Mouse (Mus musculus): ENCODE results near the gene Tex14. TPM values are rescaled to one million over a fixed set of nuclear protein-coding genes. Genes with fewer than 3 reads are reported as not detected.

Gene Tex14
- 0.21 and 0.24 TPM in 2 replicates for polyA plus RNA-seq (2014; fragmentation: Nextera tagmentation; extraction: Ambion mirVana)

GRCm38 (mm10) chr11:87404876-87405275, at the start of gene Tex14, which contains the start of gene Rad51c:
Gene Tex14, plus strand, starts transcription at chr11:87405065.
Gene Rad51c, minus strand, starts transcription at chr11:87404954.
- H3K4me3 ChIP-seq (ENCODE audit: low read depth, low read length) = peak within 1 kb of the TSS; percentile 58
- no peaks in the 10 kb centered on the region for H3K27me3 ChIP-seq (replicated peaks; ENCODE audit: control insufficient read depth, insufficient read depth, low read length)
- peak within 1 kb of the TSS; percentile 96 for H3K27ac ChIP-seq (ENCODE audit: low read depth, low read length)
- 85% methylated on average over 27 of the region's 27 CpGs for WGBS
- H3K9me3 ChIP-seq (replicated peaks; ENCODE audit: control insufficient read depth, low read length) = no peaks in the 10 kb centered on the region
- ATAC-seq (peak; percentile 27), DNase-seq (ENCODE audit: low spot score) (no peak)
- H3K36me3 ChIP-seq (ENCODE audit: control insufficient read depth, insufficient read depth, low read length) = no peaks in the 10 kb centered on the region
- no peaks in the 10 kb centered on the region; the same call in 1 of the 2 replicates for H3K4me1 ChIP-seq (ENCODE audit: control insufficient read depth, insufficient read depth, low read length)
- peak within 1 kb of the TSS; percentile 69 for H3K4me2 ChIP-seq (ENCODE audit: low read length)
- peak within 1 kb of the TSS; percentile 82 for H3K9ac ChIP-seq (ENCODE audit: low read length)

DNA sequence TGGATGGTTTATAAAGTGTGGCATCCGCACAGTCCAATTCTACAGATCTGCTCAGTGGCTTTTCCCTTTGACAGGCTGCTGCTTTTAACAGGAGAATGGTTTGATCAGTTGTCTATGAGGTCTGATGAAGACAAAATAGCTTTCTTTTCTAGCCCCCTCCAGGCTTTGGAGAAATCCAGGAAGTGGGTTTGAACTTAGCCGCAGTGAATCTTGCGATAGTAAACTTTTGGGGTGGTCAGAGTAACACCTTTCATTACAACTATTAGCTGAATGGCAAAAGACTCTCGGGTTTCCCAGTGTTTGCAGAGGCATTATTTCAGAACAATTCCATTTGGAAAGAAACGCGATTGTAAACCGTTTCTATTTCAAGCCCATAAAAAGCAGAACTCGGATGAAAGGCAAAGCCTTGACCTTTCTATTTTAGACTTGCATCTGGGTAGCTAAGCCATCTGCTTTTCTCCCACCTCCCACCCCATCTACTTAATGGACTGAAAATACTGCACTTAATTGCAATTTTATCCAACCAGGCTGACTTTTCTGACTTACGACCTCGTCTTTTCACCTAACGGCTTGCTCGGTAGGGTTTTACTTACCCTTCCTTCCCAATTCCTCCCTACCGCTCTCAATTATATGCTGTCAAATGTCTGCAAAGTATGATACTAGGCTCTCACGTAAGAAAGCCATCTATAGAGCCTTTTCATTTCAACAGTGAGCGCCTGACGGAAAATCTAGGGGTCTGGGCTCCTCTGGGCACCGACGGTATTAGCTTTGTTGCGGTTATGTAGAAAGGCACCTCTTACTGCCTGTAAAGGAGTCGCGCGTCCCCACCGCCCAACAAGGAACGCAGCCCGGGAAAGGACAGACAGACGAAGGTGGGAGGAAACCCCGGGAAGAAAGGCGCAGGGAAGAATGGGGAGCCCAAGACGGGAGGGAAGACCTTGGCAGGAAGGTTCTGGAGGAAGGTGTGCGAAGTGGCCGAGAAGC, 47.3 kb upstream of the Tex14 start:
- Histone ChIP-seq H3K9me3 (replicated peaks; ENCODE audit: control insufficient read depth, low read length) (no peaks in the 10 kb centered on the region), H3K4me2 (ENCODE audit: low read length) (peak overlapping the region; percentile 65), H3K9ac (ENCODE audit: low read length) (peak overlapping the region; percentile 88), H3K36me3 (ENCODE audit: control insufficient read depth, insufficient read depth, low read length) (no peaks in the 10 kb centered on the region), H3K4me1 (ENCODE audit: control insufficient read depth, insufficient read depth, low read length) (0 out of 2 replicates have a peak, but pooled peaks cover 3% of the 10 kb centered on the region), H3K27me3 (replicated peaks; ENCODE audit: control insufficient read depth, insufficient read depth, low read length) (no peaks in the 10 kb centered on the region), H3K4me3 (ENCODE audit: low read depth, low read length) (peak overlapping the region; percentile 87), H3K27ac (ENCODE audit: low read depth, low read length) (peak overlapping the region; percentile 84)
- ATAC-seq (peak; percentile 10; the same call in 1 of the 2 replicates), DNase-seq (ENCODE audit: low spot score) (peak; percentile 54)
- 5% methylated on average over 30 of the region's 31 CpGs for WGBS

- DNase-seq (ENCODE audit: low spot score) (peak; percentile 95), ATAC-seq (peak; percentile 95)
- Histone ChIP-seq H3K27ac (ENCODE audit: low read depth, low read length) (peak within 1 kb of the TSS; percentile 84), H3K4me2 (ENCODE audit: low read length) (peak within 1 kb of the TSS; percentile 65), H3K4me3 (ENCODE audit: low read depth, low read length) (peak within 1 kb of the TSS; percentile 87), H3K27me3 (replicated peaks; ENCODE audit: control insufficient read depth, insufficient read depth, low read length) (no peaks in the 10 kb centered on the region), H3K9ac (ENCODE audit: low read length) (peak within 1 kb of the TSS; percentile 88), H3K9me3 (replicated peaks; ENCODE audit: control insufficient read depth, low read length) (no peaks in the 10 kb centered on the region), H3K36me3 (ENCODE audit: control insufficient read depth, insufficient read depth, low read length) (no peaks in the 10 kb centered on the region), H3K4me1 (ENCODE audit: control insufficient read depth, insufficient read depth, low read length) (0 out of 2 replicates have a peak, but pooled peaks cover 3% of the 10 kb centered on the region)
- WGBS = under 1% methylated on average over 90 of the region's 104 CpGs
Measured at GRCm38 (mm10) chr11:87358331-87359261, 46.3 kb upstream of the Tex14 start, which contains the start of gene Ppm1e. Gene Ppm1e, minus strand, starts transcription at chr11:87359023.

GRCm38 (mm10) chr11:87359262-87359612, 45.6 kb upstream of the Tex14 start:
- Histone ChIP-seq H3K27ac (ENCODE audit: low read depth, low read length) (no peak overlapping the region), H3K4me1 (ENCODE audit: control insufficient read depth, insufficient read depth, low read length) (0 out of 2 replicates have a peak, but pooled peaks cover 3% of the 10 kb centered on the region), H3K4me2 (ENCODE audit: low read length) (peak overlapping the region; percentile 65), H3K9ac (ENCODE audit: low read length) (no peak overlapping the region), H3K4me3 (ENCODE audit: low read depth, low read length) (peak overlapping the region; percentile 87), H3K27me3 (replicated peaks; ENCODE audit: control insufficient read depth, insufficient read depth, low read length) (no peaks in the 10 kb centered on the region), H3K36me3 (ENCODE audit: control insufficient read depth, insufficient read depth, low read length) (no peaks in the 10 kb centered on the region), H3K9me3 (replicated peaks; ENCODE audit: control insufficient read depth, low read length) (no peaks in the 10 kb centered on the region)
- DNase-seq (ENCODE audit: low spot score) = no peak
- ATAC-seq = no peak
- WGBS = 12% methylated on average over 10 of the region's 10 CpGs

- no peaks in the 10 kb centered on the region for H3K36me3 ChIP-seq (ENCODE audit: control insufficient read depth, insufficient read depth, low read length)
- H3K4me2 ChIP-seq (ENCODE audit: low read length) = no peak overlapping the region
- H3K27me3 ChIP-seq (replicated peaks; ENCODE audit: control insufficient read depth, insufficient read depth, low read length) = no peaks in the 10 kb centered on the region
- ATAC-seq = no peak
- H3K9ac ChIP-seq (ENCODE audit: low read length) = no peak overlapping the region
- no peak for DNase-seq (ENCODE audit: low spot score)
- 92% methylated on average over 5 of the region's 5 CpGs for WGBS
- no peak overlapping the region for H3K4me3 ChIP-seq (ENCODE audit: low read depth, low read length)
- H3K9me3 ChIP-seq (replicated peaks; ENCODE audit: control insufficient read depth, low read length) = no peaks in the 10 kb centered on the region
- no peak overlapping the region for H3K27ac ChIP-seq (ENCODE audit: low read depth, low read length)
- no peaks in the 10 kb centered on the region for H3K4me1 ChIP-seq (ENCODE audit: control insufficient read depth, insufficient read depth, low read length)
Measured at GRCm38 (mm10) chr11:87365120-87365519, 39.7 kb upstream of the Tex14 start.

DNA sequence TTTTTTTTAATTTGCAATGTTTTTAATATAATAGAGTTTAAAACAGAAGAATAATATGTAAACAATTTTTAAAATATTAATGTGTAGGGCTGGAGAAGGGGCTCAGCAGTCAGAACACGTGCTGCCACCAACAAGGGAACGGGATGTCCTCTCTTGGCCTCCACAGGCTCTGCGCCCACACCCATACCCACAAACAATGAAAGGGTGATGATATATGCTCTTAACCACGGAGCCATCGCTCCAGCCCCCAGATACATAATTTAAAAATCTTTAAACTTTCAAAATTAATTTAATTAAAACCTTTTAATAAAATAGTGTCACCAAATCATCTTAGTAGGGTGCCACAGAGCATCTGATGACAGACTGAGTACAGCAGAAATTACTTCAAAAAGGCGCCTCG, 37.8 kb upstream of the Tex14 start:
- Histone ChIP-seq H3K4me3 (ENCODE audit: low read depth, low read length) (no peak overlapping the region), H3K27ac (ENCODE audit: low read depth, low read length) (no peak overlapping the region), H3K36me3 (ENCODE audit: control insufficient read depth, insufficient read depth, low read length) (no peaks in the 10 kb centered on the region), H3K9me3 (replicated peaks; ENCODE audit: control insufficient read depth, low read length) (no peaks in the 10 kb centered on the region), H3K4me2 (ENCODE audit: low read length) (no peak overlapping the region), H3K4me1 (ENCODE audit: control insufficient read depth, insufficient read depth, low read length) (no peaks in the 10 kb centered on the region), H3K9ac (ENCODE audit: low read length) (no peak overlapping the region), H3K27me3 (replicated peaks; ENCODE audit: control insufficient read depth, insufficient read depth, low read length) (no peaks in the 10 kb centered on the region)
- ATAC-seq (no peak), DNase-seq (ENCODE audit: low spot score) (no peak)
- WGBS = 84% methylated on average over 7 of the region's 7 CpGs

GRCm38 (mm10) chr11:87367865-87368580, 36.8 kb upstream of the Tex14 start:
- Histone ChIP-seq H3K27me3 (replicated peaks; ENCODE audit: control insufficient read depth, insufficient read depth, low read length) (no peaks in the 10 kb centered on the region), H3K27ac (ENCODE audit: low read depth, low read length) (no peak overlapping the region), H3K4me3 (ENCODE audit: low read depth, low read length) (no peak overlapping the region), H3K9ac (ENCODE audit: low read length) (no peak overlapping the region), H3K4me1 (ENCODE audit: control insufficient read depth, insufficient read depth, low read length) (no peaks in the 10 kb centered on the region), H3K4me2 (ENCODE audit: low read length) (no peak overlapping the region), H3K9me3 (replicated peaks; ENCODE audit: control insufficient read depth, low read length) (no peaks in the 10 kb centered on the region), H3K36me3 (ENCODE audit: control insufficient read depth, insufficient read depth, low read length) (no peaks in the 10 kb centered on the region)
- peak; percentile 63 for DNase-seq (ENCODE audit: low spot score)
- no peak for ATAC-seq
- WGBS = 68% methylated on average over 9 of the region's 9 CpGs

DNA sequence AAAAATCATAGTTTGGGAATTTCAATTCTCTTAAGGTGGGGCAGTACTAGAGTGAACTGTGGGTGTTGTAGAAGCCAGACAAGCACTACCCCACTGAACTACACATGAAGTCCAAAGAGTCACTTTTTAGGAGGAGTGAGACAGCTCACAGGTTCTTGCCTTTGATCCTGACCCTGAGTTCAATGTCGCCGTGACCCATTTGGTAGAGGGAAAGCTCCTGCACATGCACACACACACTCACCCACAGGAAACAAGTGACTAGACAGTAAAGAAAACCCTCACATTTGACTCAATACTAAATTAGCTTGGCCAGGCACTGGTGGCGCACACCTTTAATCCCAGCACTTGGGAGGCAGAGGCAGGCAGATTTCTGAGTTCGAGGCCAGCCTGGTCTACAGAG, 20.3 kb upstream of the Tex14 start:
- H3K4me2 ChIP-seq (ENCODE audit: low read length) = no peak overlapping the region
- DNase-seq (ENCODE audit: low spot score) = no peak
- no peaks in the 10 kb centered on the region for H3K4me1 ChIP-seq (ENCODE audit: control insufficient read depth, insufficient read depth, low read length)
- no peak for ATAC-seq
- no peak overlapping the region for H3K4me3 ChIP-seq (ENCODE audit: low read depth, low read length)
- H3K9me3 ChIP-seq (replicated peaks; ENCODE audit: control insufficient read depth, low read length) = no peaks in the 10 kb centered on the region
- no peak overlapping the region for H3K9ac ChIP-seq (ENCODE audit: low read length)
- no peaks in the 10 kb centered on the region for H3K27me3 ChIP-seq (replicated peaks; ENCODE audit: control insufficient read depth, insufficient read depth, low read length)
- WGBS = over 99% methylated on average over 4 of the region's 4 CpGs
- H3K27ac ChIP-seq (ENCODE audit: low read depth, low read length) = no peak overlapping the region
- peaks cover 3% of the 10 kb centered on the region; the same call in 1 of the 2 replicates for H3K36me3 ChIP-seq (ENCODE audit: control insufficient read depth, insufficient read depth, low read length)

Data from forebrain, embryonic 14.5 days (tissue).